Mouse (Mus musculus) adrenal gland, adult 18-20 months (tissue): ENCODE data around the gene Ilk. TPM values are rescaled to one million over a fixed set of nuclear protein-coding genes. Genes with fewer than 3 reads are reported as not detected.
"Not testable (repeated sequence)": the region's sequence is repeated elsewhere in the genome, so short reads cannot be mapped to it uniquely, and the experiment has no call there.

Source experiments
- DNase-seq, 2 experiments: peaks; one replicate each; pipeline ENCODE4 v3.0.0; 2021 to 2022; ENCODE audit warnings: low spot score in 2 of 2
- long read RNA-seq, 2 experiments: library from polyadenylated mRNA; stranded (forward); transcript quantifications; one replicate each; pipeline ENCODE4 v2.0.0; 2021
- total RNA-seq, 2 experiments: library from RNA; stranded (reverse); gene quantifications; 1 replicate in 1 of 2; 2 replicates in 1 of 2; pipeline ENCODE4 v1.2.3; 2021

The Ilk gene
- 100 to 1,000 TPM; 121 to 142 TPM for total RNA-seq
- long read RNA-seq, experiment 1, transcript Ilk-201 (13 exons, 1,795 nt) = major isoform, 65 of 95 reads
- long read RNA-seq, experiment 1, partial matches to known transcripts = 18 of 95 reads
- long read RNA-seq, experiment 1, other reads (novel, unspliced or antisense) = 9 of 95 reads
- long read RNA-seq, experiment 2, transcript Ilk-201 (13 exons, 1,795 nt) = major isoform, 159 of 205 reads
- long read RNA-seq, experiment 2, partial matches to known transcripts = 27 of 205 reads
- long read RNA-seq, experiment 2, other reads (novel, unspliced or antisense) = 16 of 205 reads

DNA sequence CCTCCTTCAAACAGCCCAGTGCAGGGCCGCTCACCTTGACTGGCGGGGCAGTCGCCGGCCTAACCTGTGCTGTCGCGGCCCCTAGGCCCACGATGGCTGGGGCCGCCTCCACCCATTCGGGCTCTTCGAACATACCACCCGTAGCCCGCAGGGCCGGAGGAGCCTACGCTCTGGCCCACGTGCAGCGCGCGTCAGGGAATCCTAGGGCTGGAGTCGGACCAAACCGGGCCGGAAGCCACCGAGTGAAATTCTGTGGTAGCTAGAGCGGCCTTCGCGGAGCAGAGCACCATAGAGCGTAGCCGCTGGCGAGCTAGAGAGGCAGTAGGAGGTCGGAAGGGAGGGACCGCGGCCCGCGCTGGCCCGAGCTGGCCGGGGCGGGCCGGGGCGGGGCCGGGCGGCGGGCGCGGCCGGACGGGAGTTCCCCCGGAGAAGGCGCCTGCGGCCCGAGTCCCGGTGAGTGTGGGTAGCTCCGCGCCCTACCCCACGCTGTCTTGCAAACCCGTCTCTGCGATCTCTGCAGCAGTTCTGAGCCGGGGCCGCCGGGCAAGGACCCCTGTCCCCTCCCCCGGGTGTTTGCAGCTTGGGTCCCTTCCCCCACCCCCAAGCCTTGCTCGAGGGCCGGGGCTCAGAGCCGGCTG is at the start of gene Ilk:
Ilk (plus strand) TSS at position 329 of the 638 bp plus-strand sequence.
- DNase-seq = peak; percentile 86 to 89

DNA sequence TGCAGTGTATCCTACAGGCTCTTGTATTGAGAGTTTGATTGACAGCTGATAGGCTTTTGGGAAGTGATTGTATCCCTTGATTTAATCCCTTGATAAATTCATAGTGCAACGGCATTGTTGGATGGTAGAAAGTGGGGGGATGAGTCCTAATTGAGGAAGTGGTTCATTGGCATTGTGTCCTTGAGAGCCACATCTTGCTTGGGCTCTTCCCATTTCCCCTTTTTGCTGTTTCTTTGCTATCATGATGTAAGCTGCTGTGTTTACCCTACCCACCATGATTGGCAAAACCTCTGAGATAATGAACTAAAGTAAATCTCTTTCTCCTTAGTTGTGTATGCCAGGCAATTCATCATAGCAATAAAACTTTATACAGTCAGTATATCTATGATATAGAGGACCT is 45.5 kb upstream of the Ilk start:
- no peak for DNase-seq

- DNase-seq = no peak
Observed at GRCm38 (mm10) chr7:105703184-105703583, 33.2 kb upstream of the Ilk start.

GRCm38 (mm10) chr7:105703816-105704215 is 32.6 kb upstream of the Ilk start:
- no peak for DNase-seq

GRCm38 (mm10) chr7:105708733-105709132 is 27.7 kb upstream of the Ilk start:
- no peak for DNase-seq

DNA sequence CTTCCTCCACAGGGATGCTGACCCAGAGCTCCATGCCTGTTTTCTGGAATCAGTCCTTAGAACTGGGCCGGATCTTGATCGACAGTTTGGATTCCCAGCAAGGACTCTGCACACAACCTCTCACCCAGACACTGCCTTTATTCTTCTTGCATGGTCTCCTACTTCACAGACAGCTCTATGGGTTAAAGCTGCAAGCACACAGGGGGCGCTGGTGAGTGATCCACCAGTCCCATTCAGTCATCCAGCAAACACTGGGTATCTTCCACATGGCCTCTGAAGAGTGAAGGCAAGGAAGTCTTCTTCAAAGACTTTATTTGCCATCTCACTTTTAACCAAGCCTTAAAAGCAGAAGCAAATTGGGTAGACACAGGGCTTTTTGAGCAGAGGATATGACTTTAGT is 21.0 kb upstream of the Ilk start:
- DNase-seq = no peak

DNA sequence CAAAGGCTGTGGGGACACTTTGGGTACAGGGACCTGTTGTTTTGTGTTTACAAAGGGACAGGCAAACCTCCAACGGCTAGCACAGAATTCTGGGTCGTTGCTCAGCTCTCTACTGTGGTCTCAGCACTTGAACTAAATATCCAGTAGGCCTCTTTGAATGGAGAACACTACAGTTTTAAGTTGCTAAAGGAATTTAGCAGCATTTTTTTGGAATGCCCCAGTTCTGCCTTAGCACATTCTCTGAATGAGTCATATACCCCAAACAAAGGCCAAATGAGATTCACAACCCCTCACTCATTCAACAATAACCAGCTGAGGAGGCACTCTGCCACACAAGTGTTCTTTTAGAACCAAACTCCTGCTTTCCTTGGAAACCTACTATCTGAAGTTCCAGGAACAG is 14.5 kb upstream of the Ilk start:
- DNase-seq = no peak

DNA sequence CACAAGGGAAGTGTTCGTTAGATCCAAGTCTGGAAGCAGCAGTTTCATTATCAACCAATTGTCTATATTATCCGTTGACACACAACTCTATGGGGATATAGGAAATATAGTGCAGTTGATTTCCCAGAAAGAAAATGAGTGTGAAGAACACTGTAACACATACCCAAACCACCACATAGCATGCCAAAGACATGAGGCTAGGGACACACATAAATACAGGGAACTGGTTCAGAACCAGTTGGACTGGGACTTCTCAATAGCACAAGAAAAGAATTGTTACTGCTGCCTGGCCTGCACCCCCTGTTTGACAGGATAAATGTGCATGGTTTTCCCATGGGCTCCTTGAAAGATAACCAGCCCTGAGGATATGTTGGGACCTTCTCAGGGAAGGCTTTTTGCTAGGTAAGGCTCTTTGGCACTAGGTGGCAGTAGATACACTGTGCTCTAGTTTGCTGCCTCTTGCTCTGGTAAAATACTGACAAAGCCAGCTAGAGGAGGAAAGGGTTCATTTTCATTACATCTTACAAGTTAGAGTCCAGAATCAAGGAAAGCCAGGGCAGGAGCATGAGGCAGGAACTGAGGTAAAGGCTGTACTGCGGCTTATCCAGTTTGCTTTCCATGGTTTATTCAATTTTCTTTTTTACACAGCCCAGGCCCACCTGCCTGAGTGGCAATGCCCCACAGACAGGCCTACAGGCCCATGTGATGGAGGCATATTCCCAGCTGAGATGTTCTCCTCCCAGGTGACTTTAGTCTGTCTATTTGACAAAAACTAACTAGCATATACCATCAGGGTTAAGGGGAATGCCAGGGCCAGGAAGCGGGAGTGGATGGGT is 10.0 kb upstream of the Ilk start:
- no peak for DNase-seq

GRCm38 (mm10) chr7:105726980-105727325 is 9.4 kb upstream of the Ilk start:
- no peak for DNase-seq

- no peak for DNase-seq
Observed at GRCm38 (mm10) chr7:105728701-105729428, 7.5 kb upstream of the Ilk start.

DNA sequence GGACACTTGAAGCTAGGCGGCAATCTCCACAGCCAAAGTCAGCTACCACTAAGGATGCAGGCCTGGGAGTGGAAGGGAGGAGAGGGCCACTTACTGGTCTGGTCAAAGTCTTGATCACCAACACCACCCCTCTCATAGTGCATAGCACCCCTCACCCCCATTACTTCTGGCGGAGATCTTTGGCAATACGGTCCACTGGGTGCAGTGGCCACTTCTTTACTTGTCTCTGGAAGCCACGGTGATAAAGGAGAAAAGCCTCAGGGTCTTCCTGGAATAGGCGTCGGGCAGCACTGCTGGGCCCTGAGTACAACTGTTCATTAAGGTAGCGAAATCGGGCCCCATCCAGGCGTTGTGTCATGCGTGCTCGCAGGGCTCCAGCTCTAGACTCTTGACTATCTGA is 2.6 kb upstream of the Ilk start:
- no peak for DNase-seq

DNA sequence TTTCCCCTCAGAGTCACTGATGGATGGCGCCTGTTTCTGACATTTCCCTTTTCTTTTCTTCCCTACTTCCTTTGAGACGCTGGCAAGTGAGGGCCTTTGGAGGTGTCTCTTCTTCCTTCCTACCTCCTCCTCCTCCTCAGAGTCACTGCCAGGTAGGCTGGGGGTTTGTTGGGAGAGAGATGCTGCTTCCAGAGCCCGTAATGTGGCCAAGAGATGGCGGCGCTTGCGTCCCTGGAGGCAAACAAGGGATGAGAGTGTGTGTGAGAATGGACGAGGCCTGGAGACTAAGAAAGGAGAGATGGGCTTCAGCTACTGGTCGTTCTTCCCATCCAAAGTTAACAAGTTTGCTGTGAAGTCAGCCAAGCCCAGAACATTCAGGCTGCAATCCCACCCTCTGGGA is 1.6 kb upstream of the Ilk start:
- DNase-seq = no peak

GRCm38 (mm10) chr7:105735464-105735863 is 928 bp upstream of the Ilk start:
- DNase-seq = not testable (repeated sequence)

- peak; percentile 56 to 61 for DNase-seq
Observed at GRCm38 (mm10) chr7:105736911-105737521, 624 bp downstream of the Ilk start, which contains the start of gene Rrp8. TSS of gene Rrp8 (minus strand) at chr7:105737385.

GRCm38 (mm10) chr7:105737648-105738047 is 1.3 kb downstream of the Ilk start:
- DNase-seq = no peak

- no peak for DNase-seq
Observed at GRCm38 (mm10) chr7:105738286-105738685, 1.9 kb downstream of the Ilk start.

GRCm38 (mm10) chr7:105738948-105739347 is 2.6 kb downstream of the Ilk start:
- DNase-seq = no peak

GRCm38 (mm10) chr7:105740089-105740795 is 3.9 kb downstream of the Ilk start:
- no peak for DNase-seq

DNA sequence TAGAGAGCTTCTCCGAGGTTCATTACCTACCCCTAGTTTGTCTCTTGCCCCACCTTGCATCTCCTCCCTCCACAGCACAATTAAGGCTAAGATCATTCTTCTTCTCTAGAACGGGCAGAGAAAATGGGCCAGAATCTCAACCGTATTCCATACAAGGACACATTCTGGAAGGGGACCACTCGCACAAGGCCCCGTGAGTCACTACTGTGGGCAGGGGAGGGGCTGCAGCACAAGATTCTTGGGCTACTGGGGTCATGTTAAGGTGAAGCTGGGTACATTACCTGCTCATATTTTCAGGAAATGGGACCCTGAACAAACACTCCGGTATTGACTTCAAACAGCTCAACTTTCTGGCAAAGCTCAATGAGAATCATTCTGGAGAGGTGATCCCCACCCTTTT is 4.5 kb downstream of the Ilk start:
- DNase-seq = no peak

GRCm38 (mm10) chr7:105741978-105742377 is 5.6 kb downstream of the Ilk start:
- DNase-seq = no peak
